Mouse (Mus musculus): ENCODE measurements around the gene Osmr. TPM values are rescaled to one million over a fixed set of nuclear protein-coding genes. Genes with fewer than 3 reads are reported as not detected.
A peak's percentile ranks its signal among the peaks of the same experiment; 100 is the strongest.

Osmr gene
- polyA plus RNA-seq, 1 experiment from 2014 or later: 0.57 TPM

DNA sequence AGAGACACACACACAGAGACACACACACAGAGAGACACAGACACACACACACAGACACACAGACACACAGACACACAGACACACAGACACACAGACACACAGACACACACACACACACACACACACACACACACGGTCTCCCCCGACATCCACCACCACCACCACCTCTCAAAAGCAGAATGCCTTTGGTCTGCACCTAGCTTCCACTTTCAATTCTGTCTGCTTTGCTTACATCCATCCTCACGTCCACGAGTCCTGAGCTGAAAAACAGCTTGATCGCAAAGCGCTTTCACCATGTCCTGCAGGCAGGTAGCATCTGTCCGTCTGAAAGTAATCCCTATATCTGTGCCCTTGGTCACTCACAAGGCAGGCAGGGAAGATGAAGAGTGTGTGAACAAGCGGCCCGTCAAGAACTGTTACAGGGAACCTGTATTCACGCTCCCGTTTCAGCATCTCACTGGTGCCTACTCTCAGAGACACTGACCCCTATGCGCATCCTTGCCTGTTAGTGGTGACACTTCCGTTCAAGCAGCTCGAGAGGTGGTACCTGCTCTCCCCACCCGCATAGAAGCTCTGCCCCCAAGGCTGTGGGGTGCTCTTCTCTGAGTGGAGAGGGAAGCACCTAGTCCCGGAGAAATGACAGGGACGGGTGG, 1.5 kb downstream of the Osmr start:
- no peak overlapping the region; the same call in 1 of the 2 replicates for H3K4me3 ChIP-seq (ENCODE audit: low read depth, low read length)

DNA sequence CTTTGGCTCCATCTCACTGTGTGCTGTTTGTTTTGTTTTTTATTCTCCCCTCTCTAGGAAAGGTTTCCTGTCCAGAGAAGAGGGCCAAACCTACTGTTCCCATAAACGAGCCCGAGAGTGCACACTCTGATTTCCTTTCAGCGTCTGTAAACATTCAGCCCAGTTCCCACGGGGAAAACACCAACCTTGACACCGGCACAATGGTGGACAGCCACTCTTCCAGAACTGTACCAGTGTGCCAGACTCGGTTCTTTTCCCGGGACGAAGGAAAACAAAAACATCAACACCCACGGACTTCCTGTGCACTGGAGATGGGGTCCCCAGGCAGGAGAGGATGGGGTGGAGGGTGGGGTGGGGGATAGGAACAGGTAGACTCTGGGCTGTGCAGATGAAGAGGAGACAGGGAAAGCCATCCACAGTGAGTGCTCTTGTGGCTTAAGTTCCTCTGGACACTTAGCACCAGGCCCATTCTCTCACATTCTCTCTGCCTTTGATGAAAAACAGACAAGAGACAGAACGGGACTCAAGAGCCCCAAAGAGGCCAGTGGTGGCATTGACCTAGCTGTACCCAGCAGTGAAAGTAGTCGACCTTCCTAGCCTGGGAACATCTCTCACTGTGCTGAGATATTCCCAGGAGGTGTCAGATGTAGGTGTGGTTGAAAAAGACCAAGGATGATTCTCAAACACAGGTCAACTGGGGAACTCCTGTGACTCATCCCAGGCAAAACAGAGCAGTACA, 3.0 kb downstream of the Osmr start:
- no peaks in the 10 kb centered on the region for H3K9me3 ChIP-seq (ENCODE audit: control insufficient read depth, low read length)
- DNase-seq (ENCODE audit: low spot score) (no peak), ATAC-seq (ENCODE audit: insufficient read depth, low FRiP score, low TSS enrichment) (no peak)
- no peaks in the 10 kb centered on the region for H3K4me1 ChIP-seq (ENCODE audit: control insufficient read depth, insufficient read depth, low read length)
- H3K27me3 ChIP-seq (ENCODE audit: control insufficient read depth, insufficient read depth, low read length): peaks cover 12% of the 10 kb centered on the region
- H3K36me3 ChIP-seq (ENCODE audit: control insufficient read depth, insufficient read depth, low read length): no peaks in the 10 kb centered on the region
- 64% methylated on average over 11 of the region's 11 CpGs for WGBS
- no peak overlapping the region for H3K4me3 ChIP-seq (ENCODE audit: low read depth, low read length)
- H3K27ac ChIP-seq (ENCODE audit: low read depth, low read length): no peak overlapping the region
- no peak overlapping the region for H3K9ac ChIP-seq (ENCODE audit: low read length)
- H3K4me2 ChIP-seq (ENCODE audit: low read depth): no peak overlapping the region

More for the DNA sequence above, 1.5 kb downstream of the Osmr start:
- peaks cover 12% of the 10 kb centered on the region for H3K27me3 ChIP-seq (ENCODE audit: control insufficient read depth, insufficient read depth, low read length)
- ATAC-seq (ENCODE audit: insufficient read depth, low FRiP score, low TSS enrichment) (no peak), DNase-seq (ENCODE audit: low spot score) (peak; percentile 14)
- H3K4me2 ChIP-seq (ENCODE audit: low read depth): no peak overlapping the region
- H3K4me1 ChIP-seq (ENCODE audit: control insufficient read depth, insufficient read depth, low read length): no peaks in the 10 kb centered on the region
- 36% methylated on average over 17 of the region's 17 CpGs for WGBS
- H3K9me3 ChIP-seq (ENCODE audit: control insufficient read depth, low read length): no peaks in the 10 kb centered on the region
- no peak overlapping the region for H3K27ac ChIP-seq (ENCODE audit: low read depth, low read length)
- H3K36me3 ChIP-seq (ENCODE audit: control insufficient read depth, insufficient read depth, low read length): no peaks in the 10 kb centered on the region
- H3K9ac ChIP-seq (ENCODE audit: low read length): no peak overlapping the region

DNA sequence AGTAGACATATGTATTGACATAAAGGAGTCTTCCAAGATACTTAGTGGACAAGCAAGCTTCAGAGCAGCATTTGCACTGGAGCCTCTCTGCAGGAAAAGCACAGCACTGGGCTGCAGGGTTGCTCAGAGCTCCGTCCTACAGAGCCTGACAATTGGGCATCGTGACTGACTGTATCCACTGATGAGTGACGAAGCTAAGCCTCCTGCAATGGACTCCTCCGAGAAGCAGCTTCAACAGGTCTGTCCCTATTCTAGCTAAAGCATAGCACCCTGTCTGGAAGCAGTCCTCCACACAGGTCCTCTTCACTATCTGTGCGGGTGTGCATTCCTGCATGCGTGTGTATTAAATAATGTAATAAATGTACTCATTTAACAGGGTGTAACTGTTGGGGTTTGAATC, 7.9 kb downstream of the Osmr start:
- 48% methylated on average over 6 of the region's 6 CpGs for WGBS
- H3K27me3 ChIP-seq (ENCODE audit: control insufficient read depth, insufficient read depth, low read length): no peaks in the 10 kb centered on the region

GRCm38 (mm10) chr15:6862125-6862524, 12.6 kb downstream of the Osmr start:
- Histone ChIP-seq H3K4me2 (ENCODE audit: low read depth) (no peak overlapping the region), H3K27me3 (ENCODE audit: control insufficient read depth, insufficient read depth, low read length) (no peaks in the 10 kb centered on the region), H3K9me3 (ENCODE audit: control insufficient read depth, low read length) (no peaks in the 10 kb centered on the region), H3K9ac (ENCODE audit: low read length) (no peak overlapping the region), H3K36me3 (ENCODE audit: control insufficient read depth, insufficient read depth, low read length) (no peaks in the 10 kb centered on the region), H3K4me1 (ENCODE audit: control insufficient read depth, insufficient read depth, low read length) (no peaks in the 10 kb centered on the region), H3K27ac (ENCODE audit: low read depth, low read length) (no peak overlapping the region), H3K4me3 (ENCODE audit: low read depth, low read length) (no peak overlapping the region)
- no peak for ATAC-seq (ENCODE audit: insufficient read depth, low FRiP score, low TSS enrichment)
- WGBS: 85% methylated on average over 4 of the region's 4 CpGs
- DNase-seq (ENCODE audit: low spot score): no peak

More for the DNA sequence above, 7.9 kb downstream of the Osmr start:
- no peaks in the 10 kb centered on the region for H3K9me3 ChIP-seq (ENCODE audit: control insufficient read depth, low read length)
- H3K36me3 ChIP-seq (ENCODE audit: control insufficient read depth, insufficient read depth, low read length): no peaks in the 10 kb centered on the region
- H3K4me2 ChIP-seq (ENCODE audit: low read depth): no peak overlapping the region
- ATAC-seq (ENCODE audit: insufficient read depth, low FRiP score, low TSS enrichment): no peak; the same call in 1 of the 2 replicates
- no peak overlapping the region for H3K4me3 ChIP-seq (ENCODE audit: low read depth, low read length)
- no peaks in the 10 kb centered on the region for H3K4me1 ChIP-seq (ENCODE audit: control insufficient read depth, insufficient read depth, low read length)
- no peak overlapping the region for H3K9ac ChIP-seq (ENCODE audit: low read length)
- no peak for DNase-seq (ENCODE audit: low spot score)
- H3K27ac ChIP-seq (ENCODE audit: low read depth, low read length): no peak overlapping the region

DNA sequence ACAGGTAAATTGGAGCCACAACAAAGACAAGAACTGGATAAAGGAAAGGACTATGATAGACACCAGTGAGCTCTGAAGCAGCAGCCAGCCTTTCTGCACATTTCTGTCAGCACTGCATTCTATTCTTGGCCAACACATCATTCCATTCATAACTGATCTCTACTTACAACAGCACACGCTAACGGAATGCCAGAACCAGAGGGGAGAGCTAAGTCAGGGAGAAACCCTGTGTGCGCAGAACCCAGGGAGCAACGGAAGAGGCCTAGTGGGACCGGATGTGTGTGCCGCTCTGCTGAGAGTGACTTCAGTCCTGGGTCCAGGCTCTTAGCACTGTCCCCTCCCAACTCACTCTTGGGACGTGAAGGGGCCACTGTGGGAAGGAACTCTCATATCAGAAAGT, 13.2 kb downstream of the Osmr start:
- no peaks in the 10 kb centered on the region for H3K9me3 ChIP-seq (ENCODE audit: control insufficient read depth, low read length)
- no peaks in the 10 kb centered on the region for H3K27me3 ChIP-seq (ENCODE audit: control insufficient read depth, insufficient read depth, low read length)
- no peak overlapping the region for H3K9ac ChIP-seq (ENCODE audit: low read length)
- ATAC-seq (ENCODE audit: insufficient read depth, low FRiP score, low TSS enrichment) (no peak), DNase-seq (ENCODE audit: low spot score) (no peak)
- no peak overlapping the region for H3K27ac ChIP-seq (ENCODE audit: low read depth, low read length)
- H3K36me3 ChIP-seq (ENCODE audit: control insufficient read depth, insufficient read depth, low read length): no peaks in the 10 kb centered on the region
- WGBS: 88% methylated on average over 7 of the region's 7 CpGs
- H3K4me1 ChIP-seq (ENCODE audit: control insufficient read depth, insufficient read depth, low read length): no peaks in the 10 kb centered on the region
- H3K4me3 ChIP-seq (ENCODE audit: low read depth, low read length): no peak overlapping the region
- no peak overlapping the region for H3K4me2 ChIP-seq (ENCODE audit: low read depth)

GRCm38 (mm10) chr15:6859781-6860180, 15.0 kb downstream of the Osmr start:
- ATAC-seq (ENCODE audit: insufficient read depth, low FRiP score, low TSS enrichment): no peak
- no peaks in the 10 kb centered on the region for H3K4me1 ChIP-seq (ENCODE audit: control insufficient read depth, insufficient read depth, low read length)
- H3K9me3 ChIP-seq (ENCODE audit: control insufficient read depth, low read length): no peaks in the 10 kb centered on the region
- H3K27me3 ChIP-seq (ENCODE audit: control insufficient read depth, insufficient read depth, low read length): no peaks in the 10 kb centered on the region
- no peak overlapping the region for H3K27ac ChIP-seq (ENCODE audit: low read depth, low read length)
- no peaks in the 10 kb centered on the region for H3K36me3 ChIP-seq (ENCODE audit: control insufficient read depth, insufficient read depth, low read length)
- DNase-seq (ENCODE audit: low spot score): no peak
- no peak overlapping the region for H3K4me3 ChIP-seq (ENCODE audit: low read depth, low read length)
- H3K4me2 ChIP-seq (ENCODE audit: low read depth): no peak overlapping the region
- WGBS: 87% methylated on average over 7 of the region's 7 CpGs
- H3K9ac ChIP-seq (ENCODE audit: low read length): no peak overlapping the region

- H3K36me3 ChIP-seq (ENCODE audit: control insufficient read depth, insufficient read depth, low read length): no peaks in the 10 kb centered on the region
- no peaks in the 10 kb centered on the region for H3K4me1 ChIP-seq (ENCODE audit: control insufficient read depth, insufficient read depth, low read length)
- DNase-seq (ENCODE audit: low spot score) (no peak), ATAC-seq (ENCODE audit: insufficient read depth, low FRiP score, low TSS enrichment) (no peak)
- no peak overlapping the region for H3K27ac ChIP-seq (ENCODE audit: low read depth, low read length)
- no peaks in the 10 kb centered on the region for H3K9me3 ChIP-seq (ENCODE audit: control insufficient read depth, low read length)
- H3K27me3 ChIP-seq (ENCODE audit: control insufficient read depth, insufficient read depth, low read length): no peaks in the 10 kb centered on the region
- no peak overlapping the region for H3K4me2 ChIP-seq (ENCODE audit: low read depth)
- no peak overlapping the region for H3K9ac ChIP-seq (ENCODE audit: low read length)
- H3K4me3 ChIP-seq (ENCODE audit: low read depth, low read length): no peak overlapping the region
- WGBS: 90% methylated on average over 4 of the region's 4 CpGs
Measured at GRCm38 (mm10) chr15:6858871-6859270, 15.9 kb downstream of the Osmr start.

- H3K4me3 ChIP-seq (ENCODE audit: low read depth, low read length): no peak overlapping the region
- DNase-seq (ENCODE audit: low spot score): no peak
- H3K27ac ChIP-seq (ENCODE audit: low read depth, low read length): no peak overlapping the region
- H3K36me3 ChIP-seq (ENCODE audit: control insufficient read depth, insufficient read depth, low read length): no peaks in the 10 kb centered on the region
- no peak for ATAC-seq (ENCODE audit: insufficient read depth, low FRiP score, low TSS enrichment)
- H3K9me3 ChIP-seq (ENCODE audit: control insufficient read depth, low read length): no peaks in the 10 kb centered on the region
- WGBS: 73% methylated on average over 9 of the region's 9 CpGs
- no peaks in the 10 kb centered on the region for H3K4me1 ChIP-seq (ENCODE audit: control insufficient read depth, insufficient read depth, low read length)
- no peak overlapping the region for H3K4me2 ChIP-seq (ENCODE audit: low read depth)
- no peak overlapping the region for H3K9ac ChIP-seq (ENCODE audit: low read length)
- H3K27me3 ChIP-seq (ENCODE audit: control insufficient read depth, insufficient read depth, low read length): no peaks in the 10 kb centered on the region
Measured at GRCm38 (mm10) chr15:6857270-6857905, 17.4 kb downstream of the Osmr start.
